Mouse (Mus musculus): Measurements from ENCODE around the gene Pf4. TPM values are rescaled to one million over a fixed set of nuclear protein-coding genes. Genes with fewer than 3 reads are reported as not detected.
A peak's percentile ranks its signal among the peaks of the same experiment; 100 is the strongest.

Pf4 gene
- total and polyA plus RNA-seq, 3 experiments, result 37.6 to 73.0 (median 71.1) TPM

DNA sequence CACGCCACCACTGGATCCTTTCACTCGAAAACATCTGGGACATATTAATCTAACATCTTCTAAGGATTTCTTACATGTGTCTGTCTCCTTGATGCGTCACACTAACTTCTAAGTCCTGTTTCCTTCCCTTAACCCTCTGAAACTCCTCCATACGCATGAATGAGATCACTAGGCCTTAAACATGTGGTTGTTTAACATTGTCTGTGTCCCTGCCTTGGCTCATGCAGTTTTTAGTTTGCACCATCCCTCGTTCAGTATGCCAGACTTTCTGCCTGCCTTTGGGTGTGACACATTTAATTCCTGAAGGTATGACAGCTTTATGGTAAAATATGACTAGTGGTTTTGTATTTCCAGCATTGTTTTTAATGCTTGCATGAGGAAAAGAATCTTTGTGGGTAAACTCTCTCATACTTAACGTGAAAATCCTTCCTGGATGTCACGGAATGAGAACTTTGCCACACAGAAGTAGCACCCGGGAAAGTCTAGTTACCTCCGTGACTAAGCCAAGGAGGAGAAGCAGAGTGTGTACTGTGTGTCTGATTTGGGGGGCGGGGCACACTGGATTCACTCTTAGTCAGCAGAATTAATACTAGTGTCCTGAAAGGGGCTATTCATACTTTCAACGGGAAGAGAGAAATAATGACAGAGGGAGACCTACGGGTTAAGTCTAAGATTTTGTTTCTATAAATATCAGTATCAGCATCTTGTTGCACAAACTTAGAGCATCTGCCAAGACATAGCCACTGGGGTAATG is 8.1 kb upstream of the Pf4 start:
- Histone ChIP-seq H3K4me1 (ENCODE audit: control insufficient read depth, insufficient read depth, low read length) (0 out of 2 replicates have a peak, but pooled peaks cover 1% of the 10 kb centered on the region), H3K27me3 (ENCODE audit: control insufficient read depth, insufficient read depth, low read length) (peaks cover 3% of the 10 kb centered on the region; the same call in 1 of the 2 replicates), H3K4me3 (no peak overlapping the region), H3K9ac (ENCODE audit: low read depth, low read length) (no peak overlapping the region), H3K36me3 (ENCODE audit: control insufficient read depth, insufficient read depth, low read length) (no peaks in the 10 kb centered on the region), H3K79me2 (replicated peaks; ENCODE audit: control insufficient read depth, insufficient read depth, low read length) (no peaks in the 10 kb centered on the region), H3K27ac (no peak overlapping the region)
- DNase-seq, result no peak
- WGBS, result 79% methylated on average over 12 of the region's 12 CpGs
- intact Hi-C loops (cut with DNase I), result no loop called here
- no peak for TF ChIP-seq EP300 (IDR thresholded peaks at IDR 0.05; ENCODE audit: insufficient read depth, low read depth, low read length)

DNA sequence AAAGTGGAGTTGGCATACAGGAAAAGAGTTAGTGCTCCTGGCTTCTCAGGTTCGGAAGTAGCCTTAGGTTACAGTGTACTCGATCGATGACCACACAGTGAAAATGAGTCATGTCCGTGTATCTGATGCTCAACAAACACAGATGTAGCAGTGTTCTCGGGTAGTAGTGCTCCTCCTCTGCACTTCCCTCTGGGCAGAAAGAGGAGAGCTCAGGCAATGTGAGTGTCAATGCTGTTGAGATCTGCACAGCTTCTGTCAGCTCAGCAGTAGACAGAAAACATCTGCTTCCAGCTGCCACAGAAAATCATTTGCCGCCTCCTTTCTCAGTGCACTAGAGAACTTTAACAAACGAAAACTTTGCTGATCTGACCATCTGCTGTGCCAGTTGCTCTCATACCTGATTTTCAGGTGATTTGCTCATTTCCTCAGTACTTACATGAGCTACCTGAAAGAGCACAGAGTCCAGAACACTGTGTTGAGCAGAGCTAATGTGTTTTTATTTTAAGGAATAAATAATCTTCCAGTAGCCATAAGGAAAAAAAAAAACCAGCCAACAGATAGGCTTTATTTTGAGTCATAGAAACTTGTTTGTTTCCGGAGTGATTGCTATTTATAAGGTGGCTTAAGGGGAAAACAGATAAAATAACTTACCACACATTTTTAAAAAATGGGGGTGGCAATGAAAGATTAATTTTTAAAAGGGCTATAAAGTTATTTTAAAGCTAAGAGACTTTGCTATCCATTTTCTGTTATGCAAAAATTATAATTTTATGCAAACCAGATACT is 6.2 kb upstream of the Pf4 start:
- intact Hi-C loops (cut with DNase I), result no loop called here
- no peak for TF ChIP-seq POLR2A (IDR thresholded peaks at IDR 0.05; ENCODE audit: insufficient read depth, low read depth, low read length)
- TF ChIP-seq EP300 (IDR thresholded peaks at IDR 0.05; ENCODE audit: insufficient read depth, low read depth, low read length), result no peak
- TF ChIP-seq CTCF (IDR thresholded peaks at IDR 0.05), result no peak
- Histone ChIP-seq H3K36me3 (ENCODE audit: control insufficient read depth, insufficient read depth, low read length) (no peaks in the 10 kb centered on the region), H3K9ac (ENCODE audit: low read depth, low read length) (no peak overlapping the region), H3K4me3 (no peak overlapping the region), H3K27ac (no peak overlapping the region), H3K27me3 (ENCODE audit: control insufficient read depth, insufficient read depth, low read length) (no peaks in the 10 kb centered on the region), H3K79me2 (replicated peaks; ENCODE audit: control insufficient read depth, insufficient read depth, low read length) (no peaks in the 10 kb centered on the region), H3K4me1 (ENCODE audit: control insufficient read depth, insufficient read depth, low read length) (0 out of 2 replicates have a peak, but pooled peaks cover 1% of the 10 kb centered on the region)
- no peak for DNase-seq
- 46% methylated on average over 8 of the region's 8 CpGs for WGBS

DNA sequence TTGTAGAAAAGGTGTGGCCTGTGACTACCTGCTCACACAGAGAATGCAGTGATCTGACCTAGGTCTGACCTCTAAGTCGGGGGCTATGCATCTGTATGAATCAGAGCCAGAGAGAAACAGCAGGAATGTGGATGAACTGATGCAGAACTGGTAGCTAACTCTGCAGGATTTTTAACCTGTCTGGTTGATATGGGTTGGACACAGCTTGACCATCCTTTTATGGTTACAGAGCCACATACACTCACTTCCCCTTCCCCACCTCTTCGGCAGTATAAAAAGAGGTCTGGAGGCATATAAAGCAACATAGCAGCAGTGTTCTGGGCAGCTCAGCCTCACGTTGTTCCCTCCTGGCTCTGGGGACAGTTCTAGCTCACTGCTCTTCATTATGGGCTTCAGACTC is 4.0 kb upstream of the Pf4 start, which contains the start of gene Ppbp:
TSS of gene Ppbp (plus strand) at position 301 of the 400 bp plus-strand sequence.
- Histone ChIP-seq H3K36me3 (ENCODE audit: control insufficient read depth, insufficient read depth, low read length) (no peaks in the 10 kb centered on the region), H3K4me1 (ENCODE audit: control insufficient read depth, insufficient read depth, low read length) (peaks cover 7% of the 10 kb centered on the region), H3K27me3 (ENCODE audit: control insufficient read depth, insufficient read depth, low read length) (no peaks in the 10 kb centered on the region), H3K9ac (ENCODE audit: low read depth, low read length) (no peak within 1 kb of the TSS), H3K27ac (no peak within 1 kb of the TSS), H3K79me2 (replicated peaks; ENCODE audit: control insufficient read depth, insufficient read depth, low read length) (no peaks in the 10 kb centered on the region), H3K4me3 (no peak within 1 kb of the TSS)
- 66% methylated on average over 3 of the region's 3 CpGs for WGBS
- TF ChIP-seq CTCF (IDR thresholded peaks at IDR 0.05) (no peak), POLR2A (IDR thresholded peaks at IDR 0.05; ENCODE audit: insufficient read depth, low read depth, low read length) (no peak), EP300 (IDR thresholded peaks at IDR 0.05; ENCODE audit: insufficient read depth, low read depth, low read length) (no peak)
- intact Hi-C loops (cut with DNase I), result no loop called here
- no peak for DNase-seq

DNA sequence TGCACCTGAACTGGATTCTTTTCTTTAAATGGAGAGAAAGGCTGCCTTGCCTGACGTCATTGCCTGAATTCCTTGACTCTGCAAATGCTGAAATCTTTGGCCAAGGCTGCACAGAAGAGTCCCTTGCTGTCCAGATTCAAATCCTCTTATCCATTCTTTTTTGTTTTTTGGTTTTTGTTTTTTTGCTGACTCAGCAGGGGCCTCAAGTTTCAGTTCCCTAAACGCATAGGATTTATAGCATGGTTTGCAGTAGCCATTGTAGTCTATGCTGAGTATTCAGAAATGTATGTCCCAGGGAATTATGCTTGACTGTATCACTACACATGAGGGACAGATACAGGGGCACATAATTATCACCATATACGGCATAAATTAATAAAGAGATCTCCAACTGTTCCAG is 866 bp upstream of the Pf4 start:
- H3K9ac ChIP-seq (ENCODE audit: low read depth, low read length), result no peak overlapping the region
- no peak overlapping the region; the same call in 1 of the 2 replicates for H3K27ac ChIP-seq
- H3K79me2 ChIP-seq (replicated peaks; ENCODE audit: control insufficient read depth, insufficient read depth, low read length), result no peaks in the 10 kb centered on the region
- H3K4me3 ChIP-seq, result no peak overlapping the region
- TF ChIP-seq CTCF (IDR thresholded peaks at IDR 0.05), result no peak
- no peak for TF ChIP-seq POLR2A (IDR thresholded peaks at IDR 0.05; ENCODE audit: insufficient read depth, low read depth, low read length)
- TF ChIP-seq EP300 (IDR thresholded peaks at IDR 0.05; ENCODE audit: insufficient read depth, low read depth, low read length), result no peak
- peak in 1 of 2 experiments; percentile 17 for DNase-seq
- no peaks in the 10 kb centered on the region for H3K36me3 ChIP-seq (ENCODE audit: control insufficient read depth, insufficient read depth, low read length)
- no peaks in the 10 kb centered on the region for H3K27me3 ChIP-seq (ENCODE audit: control insufficient read depth, insufficient read depth, low read length)
- intact Hi-C loops (cut with DNase I), result loop anchor here (5.0 kb wide), 1 partner anchor 116 kb away; no protein-coding TSS in a partner anchor
- 75% methylated on average over 3 of the region's 3 CpGs for WGBS
- H3K4me1 ChIP-seq (ENCODE audit: control insufficient read depth, insufficient read depth, low read length), result peaks cover 7% of the 10 kb centered on the region

DNA sequence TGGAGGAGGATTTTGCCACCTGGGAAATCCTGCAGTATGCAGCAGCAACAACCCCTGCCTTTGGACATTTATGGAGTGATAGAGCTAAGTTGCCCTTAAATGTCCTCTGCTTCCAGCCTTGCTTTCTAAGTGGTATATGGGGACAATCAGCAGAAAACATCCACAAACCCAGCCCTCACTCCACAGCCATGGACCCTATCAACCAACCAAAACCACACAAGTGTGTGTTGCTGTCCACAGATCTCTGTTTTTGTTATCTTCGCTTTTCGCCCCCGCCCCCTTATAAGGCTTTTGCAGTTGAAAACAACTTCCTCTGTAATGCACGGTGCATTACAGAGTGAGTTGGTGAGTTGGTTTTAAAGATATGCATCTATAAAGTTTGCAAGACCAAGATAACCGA is 3.3 kb downstream of the Pf4 start:
- no peak for TF ChIP-seq EP300 (IDR thresholded peaks at IDR 0.05; ENCODE audit: insufficient read depth, low read depth, low read length)
- TF ChIP-seq CTCF (IDR thresholded peaks at IDR 0.05), result no peak
- no peak for TF ChIP-seq POLR2A (IDR thresholded peaks at IDR 0.05; ENCODE audit: insufficient read depth, low read depth, low read length)

DNA sequence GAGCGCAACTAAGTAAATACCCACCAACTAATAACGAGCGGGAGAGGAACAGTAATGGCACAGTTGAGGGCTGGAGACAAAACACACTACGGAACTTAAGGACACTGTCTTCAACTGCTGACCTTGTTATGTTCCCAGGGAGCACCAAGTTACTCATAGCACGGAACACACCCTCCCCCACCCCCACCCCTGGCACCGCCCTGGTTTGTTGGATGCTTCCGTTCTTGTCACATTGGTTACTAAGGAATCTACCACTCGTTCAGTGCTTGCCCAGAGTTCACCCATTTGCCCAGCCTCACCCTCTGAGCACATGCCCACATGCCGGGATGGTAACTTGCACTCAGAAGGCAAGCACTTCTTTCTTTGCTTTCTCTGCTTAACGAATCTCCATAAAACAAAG is 5.4 kb downstream of the Pf4 start:
- no peak for DNase-seq
- intact Hi-C loops (cut with DNase I), result no loop called here
- H3K4me1 ChIP-seq (ENCODE audit: control insufficient read depth, insufficient read depth, low read length), result peaks cover 2% of the 10 kb centered on the region
- WGBS, result 83% methylated on average over 10 of the region's 10 CpGs
- no peak overlapping the region for H3K27ac ChIP-seq
- TF ChIP-seq CTCF (IDR thresholded peaks at IDR 0.05) (no peak), POLR2A (IDR thresholded peaks at IDR 0.05; ENCODE audit: insufficient read depth, low read depth, low read length) (no peak), EP300 (IDR thresholded peaks at IDR 0.05; ENCODE audit: insufficient read depth, low read depth, low read length) (no peak)
- H3K79me2 ChIP-seq (replicated peaks; ENCODE audit: control insufficient read depth, insufficient read depth, low read length), result no peaks in the 10 kb centered on the region
- no peaks in the 10 kb centered on the region for H3K27me3 ChIP-seq (ENCODE audit: control insufficient read depth, insufficient read depth, low read length)
- H3K4me3 ChIP-seq, result no peak overlapping the region
- no peaks in the 10 kb centered on the region for H3K36me3 ChIP-seq (ENCODE audit: control insufficient read depth, insufficient read depth, low read length)
- no peak overlapping the region for H3K9ac ChIP-seq (ENCODE audit: low read depth, low read length)

More for the DNA sequence above, 3.3 kb downstream of the Pf4 start:
- DNase-seq, result no peak
- H3K9ac ChIP-seq (ENCODE audit: low read depth, low read length), result no peak overlapping the region
- WGBS, result 76% methylated on average over 5 of the region's 5 CpGs
- no peaks in the 10 kb centered on the region for H3K79me2 ChIP-seq (replicated peaks; ENCODE audit: control insufficient read depth, insufficient read depth, low read length)
- H3K4me3 ChIP-seq, result no peak overlapping the region
- H3K27ac ChIP-seq, result no peak overlapping the region
- intact Hi-C loops (cut with DNase I), result no loop called here
- peaks cover 5% of the 10 kb centered on the region for H3K4me1 ChIP-seq (ENCODE audit: control insufficient read depth, insufficient read depth, low read length)
- H3K36me3 ChIP-seq (ENCODE audit: control insufficient read depth, insufficient read depth, low read length), result no peaks in the 10 kb centered on the region
- no peaks in the 10 kb centered on the region for H3K27me3 ChIP-seq (ENCODE audit: control insufficient read depth, insufficient read depth, low read length)

All from heart, adult 2 months (tissue).